Mouse (Mus musculus): ENCODE data around the gene Rrp36.
A peak's percentile ranks its signal among the peaks of the same experiment; 100 is the strongest.

DNA sequence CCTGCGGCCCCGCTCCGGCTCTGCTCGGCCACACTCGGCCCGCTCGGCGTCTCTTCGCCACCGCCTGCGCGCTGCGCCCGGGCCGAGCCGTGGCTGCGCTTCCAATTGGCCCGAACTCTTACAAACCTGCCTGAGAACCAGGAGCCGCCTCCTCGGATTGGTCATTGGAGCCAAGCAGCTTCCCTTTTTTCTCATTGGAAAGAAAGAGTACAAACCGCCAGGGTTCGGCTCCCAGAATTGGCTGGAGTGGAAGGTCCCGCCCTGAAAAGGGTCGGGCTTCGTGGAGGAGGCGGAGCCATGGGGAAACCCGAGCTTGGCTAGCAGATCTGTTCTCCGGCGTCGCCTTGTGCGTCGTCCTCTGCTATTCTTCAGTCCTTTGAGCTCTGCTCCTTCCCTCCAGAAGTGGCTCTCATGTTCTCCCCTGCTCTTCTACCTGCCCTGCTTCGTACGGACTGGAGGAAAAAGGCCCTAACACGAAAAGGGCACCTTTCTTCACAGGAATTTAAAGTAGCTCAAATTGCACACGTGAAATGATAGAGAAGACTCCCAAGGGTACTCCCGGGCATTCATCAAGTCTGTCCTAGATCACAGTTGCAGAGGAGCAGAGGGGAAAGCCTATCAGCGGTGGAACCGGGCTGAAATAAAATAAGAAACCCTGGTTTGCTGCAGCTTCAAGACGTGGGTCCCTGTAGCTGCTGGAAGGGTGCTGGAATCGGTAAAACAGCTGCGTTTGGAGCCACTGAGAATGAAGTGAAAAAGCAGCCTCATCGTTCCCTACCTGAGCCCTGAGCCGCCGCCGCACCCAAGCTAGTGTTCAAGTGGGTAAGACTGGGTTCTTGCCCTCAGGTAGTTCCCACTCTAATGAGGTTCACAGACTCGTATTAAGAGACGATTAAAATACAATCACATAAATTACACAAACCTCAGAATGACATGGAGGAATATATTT lies 31.0 kb upstream of the Rrp36 start, which contains the start of gene Ppp2r5d:
- peak; percentile 60 for TF ChIP-seq POLR2A (IDR thresholded peaks at IDR 0.05; ENCODE audit: control insufficient read depth, low read depth, low read length)
- TF ChIP-seq CTCF (IDR thresholded peaks at IDR 0.05; ENCODE audit: control insufficient read depth, insufficient read depth, insufficient replicate concordance, low read depth, low read length): no peak

All from testis, adult 2 months (tissue).